Mouse (Mus musculus) layer of hippocampus, adult 9-10 months (tissue): ENCODE measurements around the gene C1galt1c1.
A peak's percentile ranks its signal among the peaks of the same experiment; 100 is the strongest.

ENCODE experiments used
- DNase-seq: peaks from one replicate; pipeline ENCODE4 v3.0.0; 2022; ENCODE audit warnings: low spot score

C1galt1c1 gene

GRCm38 (mm10) chrX:38634801-38635637 lies at the start of gene C1galt1c1:
C1galt1c1 (minus strand) TSS chrX:38635087.
- DNase-seq = peak; percentile 71

- no peak for DNase-seq
Observed at GRCm38 (mm10) chrX:38681972-38682371, 47.1 kb upstream of the C1galt1c1 start.

GRCm38 (mm10) chrX:38669111-38669903 lies 34.4 kb upstream of the C1galt1c1 start:
- DNase-seq = no peak

- no peak for DNase-seq
Observed at GRCm38 (mm10) chrX:38656206-38656883, 21.5 kb upstream of the C1galt1c1 start.

- DNase-seq = no peak
Observed at GRCm38 (mm10) chrX:38654681-38655080, 19.8 kb upstream of the C1galt1c1 start.

- no peak for DNase-seq
Observed at GRCm38 (mm10) chrX:38653181-38653580, 18.3 kb upstream of the C1galt1c1 start.

- DNase-seq = no peak
Observed at GRCm38 (mm10) chrX:38651167-38651566, 16.3 kb upstream of the C1galt1c1 start.

- DNase-seq = no peak
Observed at GRCm38 (mm10) chrX:38650404-38651039, 15.6 kb upstream of the C1galt1c1 start.

- DNase-seq = no peak
Observed at GRCm38 (mm10) chrX:38642183-38642582, 7.3 kb upstream of the C1galt1c1 start.

- DNase-seq = no peak
Observed at GRCm38 (mm10) chrX:38641435-38641834, 6.5 kb upstream of the C1galt1c1 start.

- no peak for DNase-seq
Observed at GRCm38 (mm10) chrX:38635638-38635931, 698 bp upstream of the C1galt1c1 start.

- peak; percentile 8 for DNase-seq
Observed at GRCm38 (mm10) chrX:38600995-38601369, 33.9 kb downstream of the C1galt1c1 start.

- peak; percentile 55 for DNase-seq
Observed at GRCm38 (mm10) chrX:38600177-38600994, 34.5 kb downstream of the C1galt1c1 start, which contains the start of gene Mcts1. Mcts1 (plus strand) TSS chrX:38600578.

GRCm38 (mm10) chrX:38593180-38593889 lies 41.6 kb downstream of the C1galt1c1 start:
- DNase-seq = no peak

- DNase-seq = no peak
Observed at GRCm38 (mm10) chrX:38591749-38592148, 43.1 kb downstream of the C1galt1c1 start.

- no peak for DNase-seq
Observed at GRCm38 (mm10) chrX:38589827-38590226, 45.1 kb downstream of the C1galt1c1 start.

GRCm38 (mm10) chrX:38583261-38583660 lies 51.6 kb downstream of the C1galt1c1 start:
- DNase-seq = no peak

- DNase-seq = no peak
Observed at GRCm38 (mm10) chrX:38581140-38581539, 53.7 kb downstream of the C1galt1c1 start.
